Mouse (Mus musculus) midbrain, embryonic 13.5 days (tissue): Measurements from ENCODE around the gene Nr4a3. TPM values are rescaled to one million over a fixed set of nuclear protein-coding genes. Genes with fewer than 3 reads are reported as not detected.
A peak's percentile ranks its signal among the peaks of the same experiment; 100 is the strongest.

Experiments
- ATAC-seq: fragments of 200-750 bp; cut with Nextera tagmentation; 2 replicates; pipeline ENCODE4 v1.8.0; 2017; ENCODE audit warnings: mild to moderate bottlenecking, moderate TSS enrichment, moderate library complexity
- H3K27ac ChIP-seq: fragments of 300-500 bp; sonication (generic); 2 replicates; pipeline ENCODE4 v1.5.1; 2015; ENCODE audit warnings: inconsistent platforms, mild to moderate bottlenecking, moderate library complexity
- H3K27me3 ChIP-seq: fragments of 300-500 bp; sonication (generic); 2 replicates; pipeline ENCODE4 v1.6.1; 2015; ENCODE audit warnings: mild to moderate bottlenecking, inconsistent platforms
- H3K36me3 ChIP-seq: fragments of 300-500 bp; sonication (generic); 2 replicates; pipeline ENCODE4 v1.6.1; 2015; ENCODE audit warnings: mild to moderate bottlenecking, inconsistent platforms
- H3K4me1 ChIP-seq: fragments of 300-500 bp; sonication (generic); replicated peaks from 2 replicates; pipeline ENCODE4 v1.6.1; 2015; ENCODE audit warnings: inconsistent platforms
- H3K4me2 ChIP-seq: fragments of 300-500 bp; sonication (generic); replicated peaks from 2 replicates; pipeline ENCODE4 v1.6.1; 2015; ENCODE audit warnings: moderate library complexity, mild to moderate bottlenecking, inconsistent platforms
- H3K4me3 ChIP-seq: fragments of 300-500 bp; sonication (generic); replicated peaks from 2 replicates; pipeline ENCODE4 v1.5.1; 2015; ENCODE audit warnings: mild to moderate bottlenecking, inconsistent platforms
- H3K9ac ChIP-seq: fragments of 300-500 bp; sonication (generic); replicated peaks from 2 replicates; pipeline ENCODE4 v1.6.1; 2015; ENCODE audit warnings: mild to moderate bottlenecking, inconsistent platforms
- H3K9me3 ChIP-seq: fragments of 300-500 bp; sonication (generic); 2 replicates; pipeline ENCODE4 v1.6.1; 2016; ENCODE audit warnings: mild to moderate bottlenecking, inconsistent platforms
- WGBS: fragments of 180-500 bp; shearing (Covaris S2); methylation state at CpG from one replicate; pipeline ENCODE4 v1.1.7; 2015; 5-methylcytosine and 5-hydroxymethylcytosine counted together
- polyA plus RNA-seq: library from polyadenylated mRNA; unstranded; fragments of >200 nt; fragmentation: Nextera tagmentation; extraction: Ambion mirVana; gene quantifications from 2 replicates; pipeline ENCODE4 v1.2.1, GENCODE M21; 2015

The Nr4a3 gene
- polyA plus RNA-seq, 1 experiment from 2014 or later, result 1.4 TPM

- Histone ChIP-seq H3K36me3 (no peaks in the 10 kb centered on the region), H3K4me1 (peaks cover 6% of the 10 kb centered on the region), H3K27me3 (0 out of 2 replicates have a peak, but pooled peaks cover 5% of the 10 kb centered on the region), H3K9me3 (no peaks in the 10 kb centered on the region), H3K27ac (no peak overlapping the region), H3K4me3 (peak overlapping the region; percentile 77), H3K9ac (peak overlapping the region; percentile 82), H3K4me2 (peak overlapping the region; percentile 84)
- ATAC-seq, result peak; percentile 91
- WGBS, result 7% methylated on average over 9 of the region's 9 CpGs
Measured at GRCm38 (mm10) chr4:48124416-48124772, 79.4 kb downstream of the Nr4a3 start.

- Histone ChIP-seq H3K9ac (peak within 1 kb of the TSS; percentile 82), H3K4me1 (peaks cover 6% of the 10 kb centered on the region), H3K4me3 (peak within 1 kb of the TSS; percentile 77), H3K36me3 (no peaks in the 10 kb centered on the region), H3K27ac (0 out of 2 replicates have a peak within 1 kb of the TSS, but pooled peaks have one; percentile 14), H3K27me3 (0 out of 2 replicates have a peak, but pooled peaks cover 5% of the 10 kb centered on the region), H3K4me2 (peak within 1 kb of the TSS; percentile 84), H3K9me3 (no peaks in the 10 kb centered on the region)
- WGBS, result 2% methylated on average over 51 of the region's 58 CpGs
- peak; percentile 99 for ATAC-seq
Measured at GRCm38 (mm10) chr4:48124773-48125469, 80.0 kb downstream of the Nr4a3 start, which contains the start of gene Stx17. Stx17 (plus strand) TSS chr4:48124915.

- ATAC-seq, result no peak
- 90% methylated on average over 6 of the region's 6 CpGs for WGBS
Measured at GRCm38 (mm10) chr4:48130314-48130713, 85.4 kb downstream of the Nr4a3 start.

GRCm38 (mm10) chr4:48131606-48132005 lies 86.7 kb downstream of the Nr4a3 start:
- no peaks in the 10 kb centered on the region for H3K4me1 ChIP-seq
- H3K4me3 ChIP-seq, result no peak overlapping the region
- WGBS, result 96% methylated on average over 9 of the region's 9 CpGs
- H3K9me3 ChIP-seq, result no peaks in the 10 kb centered on the region
- H3K27me3 ChIP-seq, result 0 out of 2 replicates have a peak, but pooled peaks cover 5% of the 10 kb centered on the region
- H3K4me2 ChIP-seq, result no peak overlapping the region
- no peak overlapping the region for H3K27ac ChIP-seq
- H3K9ac ChIP-seq, result no peak overlapping the region
- ATAC-seq, result no peak
- peaks cover 2% of the 10 kb centered on the region; the same call in 1 of the 2 replicates for H3K36me3 ChIP-seq

More at GRCm38 (mm10) chr4:48130314-48130713, 85.4 kb downstream of the Nr4a3 start:
- no peak overlapping the region for H3K4me2 ChIP-seq
- H3K9ac ChIP-seq, result no peak overlapping the region
- H3K27ac ChIP-seq, result no peak overlapping the region
- H3K4me3 ChIP-seq, result no peak overlapping the region
- 0 out of 2 replicates have a peak, but pooled peaks cover 5% of the 10 kb centered on the region for H3K27me3 ChIP-seq
- no peaks in the 10 kb centered on the region for H3K9me3 ChIP-seq
- H3K4me1 ChIP-seq, result peaks cover 3% of the 10 kb centered on the region
- H3K36me3 ChIP-seq, result peaks cover 2% of the 10 kb centered on the region; the same call in 1 of the 2 replicates

GRCm38 (mm10) chr4:48132721-48133120 lies 87.8 kb downstream of the Nr4a3 start:
- no peaks in the 10 kb centered on the region for H3K27me3 ChIP-seq
- WGBS, result 88% methylated on average over 3 of the region's 3 CpGs
- H3K4me3 ChIP-seq, result no peak overlapping the region
- H3K9me3 ChIP-seq, result no peaks in the 10 kb centered on the region
- no peak for ATAC-seq
- no peaks in the 10 kb centered on the region for H3K4me1 ChIP-seq
- no peak overlapping the region for H3K27ac ChIP-seq
- H3K36me3 ChIP-seq, result peaks cover 2% of the 10 kb centered on the region; the same call in 1 of the 2 replicates
- no peak overlapping the region for H3K4me2 ChIP-seq
- H3K9ac ChIP-seq, result no peak overlapping the region

Other genes starting within 250 kb of the Nr4a3 start
- 20.3 and 22.0 TPM in 2 replicates for gene Stx17, start 79.8 kb downstream of the Nr4a3 start, polyA plus RNA-seq
- 60.6 and 62.5 TPM in 2 replicates for gene Erp44, start 234.4 kb downstream of the Nr4a3 start, polyA plus RNA-seq
- 7.6 and 7.7 TPM in 2 replicates for gene Invs, start 234.6 kb downstream of the Nr4a3 start, polyA plus RNA-seq